Mouse (Mus musculus): ENCODE results near the gene Galnt18. TPM values are rescaled to one million over a fixed set of nuclear protein-coding genes. Genes with fewer than 3 reads are reported as not detected.

Gene Galnt18
- polyA plus RNA-seq, 1 experiment from 2014 or later: 20.9 TPM

DNA sequence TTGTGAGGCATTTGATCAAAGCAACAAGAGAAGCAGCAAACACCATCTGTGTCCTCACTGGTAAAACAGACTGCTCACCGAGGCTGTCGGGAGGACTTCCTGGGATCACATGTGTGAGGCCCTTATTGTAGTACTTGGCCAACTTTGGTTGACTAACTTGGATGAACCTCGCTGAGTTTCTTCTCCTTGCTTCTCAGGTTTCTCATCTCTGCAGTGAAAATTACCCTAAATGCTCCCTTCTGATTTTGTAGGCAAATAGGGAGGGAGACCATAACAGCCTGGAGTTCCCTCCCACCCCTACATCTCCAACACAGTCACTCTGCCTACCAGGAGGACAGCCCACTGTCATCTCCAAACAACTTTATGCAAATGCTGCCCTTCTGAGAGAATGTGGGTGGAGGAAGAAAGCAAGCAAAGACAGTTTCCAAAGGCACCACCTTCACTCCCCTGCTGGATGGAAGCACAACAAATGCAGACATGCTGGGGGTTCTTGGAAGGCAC, 31.2 kb downstream of the Galnt18 start:
- Histone ChIP-seq H3K4me1 (ENCODE audit: control insufficient read depth, insufficient read depth, low read depth, low read length) (no peaks in the 10 kb centered on the region), H3K9me3 (ENCODE audit: control insufficient read depth, low read length) (no peaks in the 10 kb centered on the region), H3K36me3 (ENCODE audit: control insufficient read depth, insufficient read depth, low read length) (no peaks in the 10 kb centered on the region), H3K4me3 (ENCODE audit: low read length) (no peak overlapping the region), H3K27ac (ENCODE audit: low read depth, low read length) (no peak overlapping the region), H3K27me3 (replicated peaks; ENCODE audit: control insufficient read depth, insufficient read depth, low read length) (no peaks in the 10 kb centered on the region), H3K4me2 (ENCODE audit: low read length) (no peak overlapping the region), H3K9ac (ENCODE audit: low read depth, low read length) (no peak overlapping the region)
- 88% methylated on average over 3 of the region's 3 CpGs for WGBS
- ATAC-seq: no peak

- ATAC-seq: no peak
- Histone ChIP-seq H3K36me3 (ENCODE audit: control insufficient read depth, insufficient read depth, low read length) (no peaks in the 10 kb centered on the region), H3K9me3 (ENCODE audit: control insufficient read depth, low read length) (no peaks in the 10 kb centered on the region), H3K4me2 (ENCODE audit: low read length) (no peak overlapping the region), H3K27ac (ENCODE audit: low read depth, low read length) (no peak overlapping the region), H3K27me3 (replicated peaks; ENCODE audit: control insufficient read depth, insufficient read depth, low read length) (no peaks in the 10 kb centered on the region), H3K4me1 (ENCODE audit: control insufficient read depth, insufficient read depth, low read depth, low read length) (no peaks in the 10 kb centered on the region), H3K9ac (ENCODE audit: low read depth, low read length) (no peak overlapping the region), H3K4me3 (ENCODE audit: low read length) (no peak overlapping the region)
Measured at GRCm38 (mm10) chr7:111744770-111745169, 35.0 kb downstream of the Galnt18 start.

- H3K9me3 ChIP-seq (ENCODE audit: control insufficient read depth, low read length): no peaks in the 10 kb centered on the region
- H3K27me3 ChIP-seq (replicated peaks; ENCODE audit: control insufficient read depth, insufficient read depth, low read length): no peaks in the 10 kb centered on the region
- H3K27ac ChIP-seq (ENCODE audit: low read depth, low read length): no peak overlapping the region
- no peaks in the 10 kb centered on the region for H3K36me3 ChIP-seq (ENCODE audit: control insufficient read depth, insufficient read depth, low read length)
- H3K4me1 ChIP-seq (ENCODE audit: control insufficient read depth, insufficient read depth, low read depth, low read length): peaks cover 9% of the 10 kb centered on the region; the same call in 1 of the 2 replicates
- H3K9ac ChIP-seq (ENCODE audit: low read depth, low read length): no peak overlapping the region
- WGBS: 58% methylated on average over 2 of the region's 2 CpGs
- H3K4me3 ChIP-seq (ENCODE audit: low read length): no peak overlapping the region
- no peak overlapping the region for H3K4me2 ChIP-seq (ENCODE audit: low read length)
- no peak for ATAC-seq
Measured at GRCm38 (mm10) chr7:111741595-111741994, 38.2 kb downstream of the Galnt18 start.

- H3K4me3 ChIP-seq (ENCODE audit: low read length): no peak overlapping the region
- no peak overlapping the region for H3K4me2 ChIP-seq (ENCODE audit: low read length)
- H3K27me3 ChIP-seq (replicated peaks; ENCODE audit: control insufficient read depth, insufficient read depth, low read length): no peaks in the 10 kb centered on the region
- H3K27ac ChIP-seq (ENCODE audit: low read depth, low read length): no peak overlapping the region
- no peaks in the 10 kb centered on the region for H3K36me3 ChIP-seq (ENCODE audit: control insufficient read depth, insufficient read depth, low read length)
- no peak for ATAC-seq
- H3K9me3 ChIP-seq (ENCODE audit: control insufficient read depth, low read length): no peaks in the 10 kb centered on the region
- WGBS: 68% methylated on average over 6 of the region's 6 CpGs
- peaks cover 12% of the 10 kb centered on the region; the same call in 1 of the 2 replicates for H3K4me1 ChIP-seq (ENCODE audit: control insufficient read depth, insufficient read depth, low read depth, low read length)
- no peak overlapping the region for H3K9ac ChIP-seq (ENCODE audit: low read depth, low read length)
Measured at GRCm38 (mm10) chr7:111740091-111740490, 39.7 kb downstream of the Galnt18 start.

DNA sequence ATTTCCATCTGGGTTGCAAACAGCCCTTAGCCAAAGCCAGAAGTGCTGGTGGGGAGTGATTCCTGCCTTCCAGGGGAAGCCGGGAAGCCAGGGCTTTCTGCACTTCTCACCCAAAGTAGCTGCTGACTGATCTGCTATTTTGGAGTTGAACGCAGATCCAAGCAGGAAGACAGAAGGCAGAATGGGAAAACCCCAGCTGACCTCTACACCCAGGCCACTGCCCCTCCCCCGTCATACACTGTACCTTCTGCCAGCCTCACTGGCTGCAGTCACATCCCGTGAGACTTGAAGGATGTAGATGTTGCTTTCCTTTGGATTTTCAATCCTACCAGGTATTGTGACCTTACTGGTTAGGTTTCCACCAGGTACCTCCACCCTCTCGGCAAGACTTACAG, 40.4 kb downstream of the Galnt18 start:
- H3K4me2 ChIP-seq (ENCODE audit: low read length): no peak overlapping the region
- WGBS: 75% methylated on average over 5 of the region's 5 CpGs
- no peak overlapping the region for H3K4me3 ChIP-seq (ENCODE audit: low read length)
- H3K36me3 ChIP-seq (ENCODE audit: control insufficient read depth, insufficient read depth, low read length): no peaks in the 10 kb centered on the region
- ATAC-seq: no peak
- no peak overlapping the region for H3K9ac ChIP-seq (ENCODE audit: low read depth, low read length)
- H3K9me3 ChIP-seq (ENCODE audit: control insufficient read depth, low read length): no peaks in the 10 kb centered on the region
- H3K27me3 ChIP-seq (replicated peaks; ENCODE audit: control insufficient read depth, insufficient read depth, low read length): no peaks in the 10 kb centered on the region
- H3K27ac ChIP-seq (ENCODE audit: low read depth, low read length): no peak overlapping the region
- peaks cover 12% of the 10 kb centered on the region; the same call in 1 of the 2 replicates for H3K4me1 ChIP-seq (ENCODE audit: control insufficient read depth, insufficient read depth, low read depth, low read length)

DNA sequence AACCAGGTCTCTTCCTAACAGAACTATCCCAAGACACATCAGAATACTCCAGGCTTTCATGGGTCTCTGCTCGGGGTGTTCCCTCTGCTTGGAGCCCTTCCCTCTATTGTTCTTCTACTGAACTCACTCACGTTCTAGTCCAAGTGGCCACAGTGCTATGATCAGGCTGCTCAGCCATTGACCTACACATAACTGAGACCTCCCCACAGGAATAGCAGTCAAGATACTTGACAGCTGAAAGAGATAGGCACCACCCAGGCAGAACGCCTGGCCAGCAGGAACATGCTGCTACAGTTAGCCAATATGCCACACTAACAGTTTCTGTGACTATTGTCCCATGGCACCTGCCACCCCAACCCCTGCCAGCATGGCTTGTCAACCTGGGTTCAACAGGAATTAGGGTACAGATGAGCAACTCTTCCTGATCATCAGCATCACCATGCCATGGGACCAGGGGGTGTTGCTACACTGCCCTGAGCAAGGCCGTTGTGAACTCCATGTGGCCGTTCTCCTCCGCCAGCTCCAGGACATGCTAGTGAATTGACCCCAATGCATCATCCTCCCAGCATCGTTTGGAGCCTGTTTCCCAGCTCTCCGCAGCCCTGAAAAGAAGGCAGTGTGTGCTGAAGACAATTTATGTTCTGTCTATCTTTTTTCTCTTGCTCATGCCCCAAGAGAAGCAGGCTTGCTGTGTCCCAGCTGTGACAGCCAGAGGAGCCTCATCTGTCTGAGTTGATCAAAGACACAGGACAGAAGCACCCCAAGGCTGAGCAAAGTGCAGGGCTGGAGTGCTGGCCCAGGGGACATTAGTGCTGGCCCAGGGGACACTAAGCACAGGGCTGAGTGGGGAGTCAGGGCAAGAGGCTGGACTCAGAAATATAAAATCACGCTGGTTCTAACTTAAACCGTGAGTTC, 41.1 kb downstream of the Galnt18 start:
- Histone ChIP-seq H3K9me3 (ENCODE audit: control insufficient read depth, low read length) (no peaks in the 10 kb centered on the region), H3K4me2 (ENCODE audit: low read length) (no peak overlapping the region), H3K4me3 (ENCODE audit: low read length) (no peak overlapping the region), H3K27me3 (replicated peaks; ENCODE audit: control insufficient read depth, insufficient read depth, low read length) (no peaks in the 10 kb centered on the region), H3K9ac (ENCODE audit: low read depth, low read length) (no peak overlapping the region), H3K36me3 (ENCODE audit: control insufficient read depth, insufficient read depth, low read length) (no peaks in the 10 kb centered on the region), H3K4me1 (ENCODE audit: control insufficient read depth, insufficient read depth, low read depth, low read length) (peaks cover 12% of the 10 kb centered on the region; the same call in 1 of the 2 replicates), H3K27ac (ENCODE audit: low read depth, low read length) (no peak overlapping the region)
- WGBS: 57% methylated on average over 10 of the region's 10 CpGs
- peak; percentile 51 for ATAC-seq

DNA sequence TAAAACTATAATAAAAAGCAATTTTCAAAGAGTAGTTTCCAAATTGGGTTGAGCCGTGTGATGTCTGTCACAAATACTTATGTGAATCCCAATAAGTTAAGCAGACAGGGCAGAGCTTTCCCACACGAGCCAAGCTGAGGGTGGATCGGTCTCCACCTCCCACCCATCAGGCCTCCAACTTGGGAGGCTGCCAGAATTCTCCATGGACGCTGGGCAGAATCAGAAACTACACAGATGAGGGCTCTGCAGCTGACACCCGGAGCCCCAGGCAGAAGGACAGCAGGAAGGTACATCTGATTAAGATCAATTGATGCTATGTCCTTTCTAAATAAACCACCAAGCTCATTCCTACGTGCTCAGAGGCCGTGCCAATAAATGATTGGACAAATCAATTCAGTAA, 42.4 kb downstream of the Galnt18 start:
- Histone ChIP-seq H3K27me3 (replicated peaks; ENCODE audit: control insufficient read depth, insufficient read depth, low read length) (no peaks in the 10 kb centered on the region), H3K27ac (ENCODE audit: low read depth, low read length) (no peak overlapping the region), H3K9ac (ENCODE audit: low read depth, low read length) (no peak overlapping the region), H3K4me3 (ENCODE audit: low read length) (no peak overlapping the region), H3K36me3 (ENCODE audit: control insufficient read depth, insufficient read depth, low read length) (no peaks in the 10 kb centered on the region), H3K4me1 (ENCODE audit: control insufficient read depth, insufficient read depth, low read depth, low read length) (peaks cover 12% of the 10 kb centered on the region; the same call in 1 of the 2 replicates), H3K9me3 (ENCODE audit: control insufficient read depth, low read length) (no peaks in the 10 kb centered on the region), H3K4me2 (ENCODE audit: low read length) (no peak overlapping the region)
- no peak for ATAC-seq
- 47% methylated on average over 7 of the region's 7 CpGs for WGBS

GRCm38 (mm10) chr7:111736365-111736764, 43.4 kb downstream of the Galnt18 start:
- Histone ChIP-seq H3K4me1 (ENCODE audit: control insufficient read depth, insufficient read depth, low read depth, low read length) (peaks cover 12% of the 10 kb centered on the region; the same call in 1 of the 2 replicates), H3K9me3 (ENCODE audit: control insufficient read depth, low read length) (no peaks in the 10 kb centered on the region), H3K9ac (ENCODE audit: low read depth, low read length) (no peak overlapping the region), H3K36me3 (ENCODE audit: control insufficient read depth, insufficient read depth, low read length) (no peaks in the 10 kb centered on the region), H3K27ac (ENCODE audit: low read depth, low read length) (no peak overlapping the region), H3K4me3 (ENCODE audit: low read length) (no peak overlapping the region), H3K27me3 (replicated peaks; ENCODE audit: control insufficient read depth, insufficient read depth, low read length) (no peaks in the 10 kb centered on the region), H3K4me2 (ENCODE audit: low read length) (no peak overlapping the region)
- 52% methylated on average over 3 of the region's 3 CpGs for WGBS
- ATAC-seq: 0 out of 2 replicates have a peak, but pooled peaks have one; percentile 49
